15 mouse cellular contexts compared by ENCODE assay signal in genomic region chr9:84042539-84042938, GRCm38 (mm10).
"Had no signal": no experiment of that assay in that cellular context is flagged by ENCODE, and none has a peak within 500 bp of the region (broad histone marks: within the 10 kb centered on the region; RNA-seq: fewer than 3 reads in every experiment).

No protein-coding gene starts in this region.

- H3K4me1 ChIP-seq: megakaryocyte, embryonic 14.5 days had no signal

- DNase-seq: kidney, adult 2 months; kidney, postnatal 36 days; layer of hippocampus, postnatal 36 days; lung, adult 18-20 months; lung, postnatal 10 days; lung, postnatal 36 days; midbrain, embryonic 14.5 days; thymus, adult 18-20 months; thymus, postnatal 36 days had no signal

- H3K4me3 ChIP-seq: left cerebral cortex, adult 2 months; lung, embryonic 15.5 days; megakaryocyte, embryonic 14.5 days had no signal

- H3K9me3 ChIP-seq: lung, embryonic 15.5 days; megakaryocyte, embryonic 14.5 days had no signal

- H3K4me2 ChIP-seq: lung, embryonic 15.5 days; midbrain, embryonic 11.5 days had no signal

- H3K36me3 ChIP-seq: lung, embryonic 15.5 days had no signal

- H3K27ac ChIP-seq: kidney, postnatal 0 days; left cerebral cortex, adult 2 months; lung, embryonic 15.5 days had no signal

- H3K27me3 ChIP-seq: lung, embryonic 15.5 days; megakaryocyte, embryonic 14.5 days had no signal

- H3K9ac ChIP-seq: lung, embryonic 15.5 days had no signal

- ATAC-seq: intestine, postnatal 0 days had no signal
